In genomic region chr10:70168396-70168795, GRCm38 (mm10) we compare ENCODE assay signal across 12 mouse cellular contexts. TPM values are rescaled to one million over a fixed set of nuclear protein-coding genes. Genes with fewer than 3 reads are reported as not detected.
DNase-seq lines count a peak whose midpoint lies in the region; ATAC-seq and TF ChIP-seq lines count a peak whose summit lies in the region.
"Had no signal": no experiment of that assay in that cellular context is flagged by ENCODE, and none has a peak within 500 bp of the region (broad histone marks: within the 10 kb centered on the region; RNA-seq: fewer than 3 reads in every experiment).

No protein-coding gene starts in this region.

- no peak for TF ChIP-seq CTCF in heart, postnatal 0 days (IDR thresholded peaks at IDR 0.05; ENCODE audit: low read depth)

- peak overlapping the region; percentile 31; the same call in 1 of the 2 replicates for H3K27ac ChIP-seq in forebrain, embryonic 13.5 days
- no peak overlapping the region for H3K27ac ChIP-seq in forebrain, embryonic 16.5 days (ENCODE audit: low read length)
- peak overlapping the region; percentile 57; the same call in 1 of the 2 replicates for H3K27ac ChIP-seq in heart, postnatal 0 days (ENCODE audit: low read depth)
- 0 out of 2 replicates have a peak overlapping the region, but pooled peaks have one; percentile 20 for H3K27ac ChIP-seq in neural tube, embryonic 11.5 days (ENCODE audit: low read depth, low read length)
- peak overlapping the region; percentile 66 for H3K27ac ChIP-seq in neural tube, embryonic 13.5 days (replicated peaks)

- peaks cover 45% of the 10 kb centered on the region for H3K36me3 ChIP-seq in forebrain, embryonic 13.5 days (ENCODE audit: poor library complexity, severe bottlenecking)
- H3K36me3 ChIP-seq in forebrain, embryonic 16.5 days (ENCODE audit: control insufficient read depth, insufficient read depth) = no peaks in the 10 kb centered on the region; the same call in 1 of the 2 replicates
- H3K36me3 ChIP-seq in heart, postnatal 0 days (replicated peaks; ENCODE audit: control insufficient read depth, insufficient read depth, low read length) = peaks cover 42% of the 10 kb centered on the region
- no peaks in the 10 kb centered on the region; the same call in 1 of the 2 replicates for H3K36me3 ChIP-seq in neural tube, embryonic 11.5 days (ENCODE audit: control insufficient read depth, insufficient read depth, low read length)
- H3K36me3 ChIP-seq in neural tube, embryonic 13.5 days = peaks cover 45% of the 10 kb centered on the region

- H3K9me3 ChIP-seq in forebrain, embryonic 13.5 days (replicated peaks) = no peaks in the 10 kb centered on the region
- H3K9me3 ChIP-seq in forebrain, embryonic 16.5 days (ENCODE audit: control insufficient read depth, low read length) = no peaks in the 10 kb centered on the region
- no peaks in the 10 kb centered on the region for H3K9me3 ChIP-seq in heart, postnatal 0 days (replicated peaks; ENCODE audit: control insufficient read depth, low read length)
- H3K9me3 ChIP-seq in neural tube, embryonic 11.5 days (ENCODE audit: control insufficient read depth, low read length) = no peaks in the 10 kb centered on the region
- no peaks in the 10 kb centered on the region for H3K9me3 ChIP-seq in neural tube, embryonic 13.5 days
- H3K9me3 ChIP-seq: G1E had no signal

- no peak for ATAC-seq in forebrain, embryonic 13.5 days
- ATAC-seq in forebrain, embryonic 16.5 days = no peak
- ATAC-seq in heart, postnatal 0 days (ENCODE audit: insufficient read depth, low read depth) = no peak
- ATAC-seq in neural tube, embryonic 11.5 days (ENCODE audit: insufficient read depth, low FRiP score, low TSS enrichment) = no peak
- ATAC-seq in neural tube, embryonic 13.5 days (ENCODE audit: low read depth) = no peak

- H3K4me1 ChIP-seq in forebrain, embryonic 13.5 days = peaks cover 5% of the 10 kb centered on the region; the same call in 1 of the 2 replicates
- H3K4me1 ChIP-seq in forebrain, embryonic 16.5 days (replicated peaks; ENCODE audit: control insufficient read depth, insufficient read depth, low read length) = peaks cover 7% of the 10 kb centered on the region; the same call in 1 of the 2 replicates
- peaks cover 15% of the 10 kb centered on the region for H3K4me1 ChIP-seq in heart, postnatal 0 days (ENCODE audit: control insufficient read depth, insufficient read depth)
- H3K4me1 ChIP-seq in neural tube, embryonic 11.5 days (ENCODE audit: control insufficient read depth, insufficient read depth, low read length) = no peaks in the 10 kb centered on the region
- H3K4me1 ChIP-seq in neural tube, embryonic 13.5 days (replicated peaks) = peaks cover 20% of the 10 kb centered on the region

- DNase-seq in heart, postnatal 0 days (ENCODE audit: low spot score) = no peak
- no peak for DNase-seq in heart, postnatal 25 days (ENCODE audit: low spot score)
- no peak for DNase-seq in neural tube, embryonic 11.5 days (ENCODE audit: low spot score)
- no peak for DNase-seq in neural tube, embryonic 10.5 days (ENCODE audit: extremely low spot score, low spot score)
- no peak for DNase-seq in cerebellum, postnatal 36 days
- DNase-seq: cerebellum, adult 9-10 months; kidney, adult 2 months; lung, embryonic 14.5 days had no signal

- no peak overlapping the region for H3K9ac ChIP-seq in forebrain, embryonic 13.5 days
- no peak overlapping the region for H3K9ac ChIP-seq in forebrain, embryonic 16.5 days (replicated peaks; ENCODE audit: low read depth, low read length)
- no peak overlapping the region for H3K9ac ChIP-seq in heart, postnatal 0 days (replicated peaks; ENCODE audit: low read depth, low read length)
- no peak overlapping the region for H3K9ac ChIP-seq in neural tube, embryonic 11.5 days (ENCODE audit: low read length)
- peak overlapping the region; percentile 23; the same call in 1 of the 2 replicates for H3K9ac ChIP-seq in neural tube, embryonic 13.5 days
- H3K9ac ChIP-seq: lung, embryonic 14.5 days had no signal

- intact Hi-C loops in heart, postnatal 25 days (cut with DNase I) = no loop called here

- H3K4me2 ChIP-seq in forebrain, embryonic 13.5 days = no peak overlapping the region
- no peak overlapping the region for H3K4me2 ChIP-seq in forebrain, embryonic 16.5 days (ENCODE audit: low read length)
- H3K4me2 ChIP-seq in heart, postnatal 0 days (ENCODE audit: low read depth, low read length) = no peak overlapping the region
- H3K4me2 ChIP-seq in neural tube, embryonic 11.5 days (ENCODE audit: low read depth) = no peak overlapping the region
- H3K4me2 ChIP-seq in neural tube, embryonic 13.5 days = no peak overlapping the region
- H3K4me2 ChIP-seq: lung, embryonic 14.5 days had no signal

- no peak for TF ChIP-seq EP300 in heart, postnatal 0 days (IDR thresholded peaks at IDR 0.05; ENCODE audit: low read depth)

- 94% methylated on average over 13 of the region's 13 CpGs for WGBS in forebrain, embryonic 13.5 days
- 91% methylated on average over 13 of the region's 13 CpGs for WGBS in forebrain, embryonic 16.5 days
- WGBS in heart, postnatal 0 days = 77% methylated on average over 13 of the region's 13 CpGs
- WGBS in neural tube, embryonic 11.5 days = 77% methylated on average over 13 of the region's 13 CpGs
- WGBS in neural tube, embryonic 13.5 days = 89% methylated on average over 13 of the region's 13 CpGs

- no peak overlapping the region for H3K4me3 ChIP-seq in forebrain, embryonic 13.5 days
- H3K4me3 ChIP-seq in forebrain, embryonic 16.5 days (replicated peaks; ENCODE audit: low read length) = no peak overlapping the region
- no peak overlapping the region for H3K4me3 ChIP-seq in heart, postnatal 0 days (ENCODE audit: low read depth, low read length)
- H3K4me3 ChIP-seq in neural tube, embryonic 11.5 days (ENCODE audit: low read depth, low read length) = no peak overlapping the region
- no peak overlapping the region for H3K4me3 ChIP-seq in neural tube, embryonic 13.5 days

- H3K27me3 ChIP-seq in forebrain, embryonic 13.5 days = no peaks in the 10 kb centered on the region
- no peaks in the 10 kb centered on the region for H3K27me3 ChIP-seq in forebrain, embryonic 16.5 days (replicated peaks; ENCODE audit: control insufficient read depth, insufficient read depth, low read length)
- H3K27me3 ChIP-seq in heart, postnatal 0 days (ENCODE audit: control insufficient read depth, insufficient read depth, low read length) = no peaks in the 10 kb centered on the region
- no peaks in the 10 kb centered on the region for H3K27me3 ChIP-seq in neural tube, embryonic 11.5 days (ENCODE audit: control insufficient read depth, insufficient read depth, low read length)
- no peaks in the 10 kb centered on the region for H3K27me3 ChIP-seq in neural tube, embryonic 13.5 days

RNA-seq across cellular contexts. Expression of gene Mrln, which starts 36.1 kb away (rescaled TPM):
- 0.65 TPM in 1 of 2 replicates, not detected in the other for polyA plus RNA-seq in forebrain, embryonic 13.5 days (2015; fragmentation: Nextera tagmentation; extraction: Ambion mirVana)
- not detected in 2 replicates for polyA plus RNA-seq in forebrain, embryonic 16.5 days (2015; fragmentation: Nextera tagmentation; extraction: Ambion mirVana)
- not detected in 2 replicates for total RNA-seq in heart, postnatal 0 days (2014; rRNA removed; ENCODE audit: low replicate concordance)
- polyA plus RNA-seq in heart, postnatal 0 days (2015; fragmentation: Nextera tagmentation; extraction: Ambion mirVana) = 0.51 TPM in 1 of 2 replicates, not detected in the other
- total RNA-seq in heart, postnatal 25 days (2021) = 1 to 10 TPM; 3.0 to 3.8 TPM
- polyA plus RNA-seq in neural tube, embryonic 11.5 days (2014; fragmentation: Nextera tagmentation; extraction: Ambion mirVana) = 8.2 and 11.0 TPM in 2 replicates
- 1.7 and 3.5 TPM in 2 replicates for polyA plus RNA-seq in neural tube, embryonic 13.5 days (2015; fragmentation: Nextera tagmentation; extraction: Ambion mirVana)
- polyA plus RNA-seq: G1E; lung, embryonic 14.5 days had no signal
